Mouse (Mus musculus): ENCODE measurements around the gene Myo1a.

Gene Myo1a

DNA sequence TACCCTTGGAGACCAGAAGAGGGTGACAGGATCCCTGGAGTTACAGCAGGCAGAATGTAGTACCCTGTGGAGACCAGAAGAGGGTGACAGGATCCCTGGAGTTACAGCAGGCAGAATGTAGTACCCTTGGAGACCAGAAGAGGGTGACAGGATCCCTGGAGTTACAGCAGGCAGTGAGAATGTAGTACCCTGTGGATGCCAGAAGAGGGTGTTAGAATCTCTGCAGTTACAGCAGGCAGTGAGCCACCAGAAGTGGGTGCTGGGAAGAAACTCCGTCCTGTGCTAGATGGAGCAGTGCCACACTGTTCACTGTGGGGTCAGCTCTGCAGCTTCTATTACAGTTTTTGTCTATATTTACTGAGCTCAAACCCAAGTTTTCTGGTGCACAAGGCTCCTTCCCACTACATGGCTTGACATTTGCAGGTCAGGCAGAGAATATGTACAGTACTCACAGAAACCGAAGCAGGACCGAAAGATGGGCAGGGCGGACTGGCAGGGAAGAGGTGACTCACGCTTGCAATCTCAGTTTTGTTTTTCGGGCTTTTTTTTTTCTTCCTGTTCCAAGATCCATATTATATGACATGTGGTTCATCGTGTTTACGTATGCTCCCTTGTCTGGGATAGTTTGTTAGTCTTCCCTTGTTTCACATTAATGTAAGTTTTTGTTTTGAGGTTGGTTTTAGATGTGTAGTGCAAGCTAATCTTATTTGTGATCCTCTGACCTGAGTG is 30.0 kb upstream of the Myo1a start:
- peak; percentile 83 for DNase-seq (ENCODE audit: low read depth, low spot score)

- no peak for DNase-seq (ENCODE audit: low read depth, low spot score)
Observed at GRCm38 (mm10) chr10:127675859-127676398, 29.0 kb upstream of the Myo1a start.

GRCm38 (mm10) chr10:127676691-127677548 is 28.1 kb upstream of the Myo1a start:
- peak; percentile 98 for DNase-seq (ENCODE audit: low read depth, low spot score)

- peak; percentile 71 for DNase-seq (ENCODE audit: low read depth, low spot score)
Observed at GRCm38 (mm10) chr10:127677591-127678336, 27.2 kb upstream of the Myo1a start.

GRCm38 (mm10) chr10:127679208-127679607 is 25.8 kb upstream of the Myo1a start:
- DNase-seq (ENCODE audit: low read depth, low spot score), result no peak

GRCm38 (mm10) chr10:127679881-127680280 is 25.1 kb upstream of the Myo1a start:
- no peak for DNase-seq (ENCODE audit: low read depth, low spot score)

GRCm38 (mm10) chr10:127682886-127683285 is 22.1 kb upstream of the Myo1a start:
- no peak for DNase-seq (ENCODE audit: low read depth, low spot score)

- DNase-seq (ENCODE audit: low read depth, low spot score), result no peak
Observed at GRCm38 (mm10) chr10:127691053-127691452, 13.9 kb upstream of the Myo1a start.

GRCm38 (mm10) chr10:127694636-127695035 is 10.3 kb upstream of the Myo1a start:
- DNase-seq (ENCODE audit: low read depth, low spot score), result no peak

GRCm38 (mm10) chr10:127695775-127696174 is 9.2 kb upstream of the Myo1a start:
- no peak for DNase-seq (ENCODE audit: low read depth, low spot score)

DNA sequence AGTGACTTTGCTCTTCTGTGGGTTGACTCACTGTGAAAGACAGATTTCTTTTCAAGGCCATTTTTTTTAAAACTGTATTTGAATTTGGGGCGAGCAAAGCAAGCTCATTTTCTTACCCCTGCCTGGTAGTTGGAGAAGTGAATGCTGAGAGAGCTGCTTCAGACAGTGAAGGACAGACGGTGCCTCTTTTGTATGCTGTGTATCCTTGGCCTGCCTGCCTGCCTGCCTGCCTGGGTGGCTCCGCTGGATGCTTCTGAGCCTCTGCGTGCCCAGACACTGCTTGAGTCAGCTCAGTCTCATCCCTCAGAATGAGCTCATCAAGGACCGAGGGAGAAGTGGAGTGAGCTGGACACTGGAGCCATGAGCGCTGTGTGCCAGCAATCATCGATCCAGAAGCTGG is 6.0 kb upstream of the Myo1a start:
- no peak for DNase-seq (ENCODE audit: low read depth, low spot score)

GRCm38 (mm10) chr10:127703299-127703698 is 1.7 kb upstream of the Myo1a start:
- DNase-seq (ENCODE audit: low read depth, low spot score), result no peak

DNA sequence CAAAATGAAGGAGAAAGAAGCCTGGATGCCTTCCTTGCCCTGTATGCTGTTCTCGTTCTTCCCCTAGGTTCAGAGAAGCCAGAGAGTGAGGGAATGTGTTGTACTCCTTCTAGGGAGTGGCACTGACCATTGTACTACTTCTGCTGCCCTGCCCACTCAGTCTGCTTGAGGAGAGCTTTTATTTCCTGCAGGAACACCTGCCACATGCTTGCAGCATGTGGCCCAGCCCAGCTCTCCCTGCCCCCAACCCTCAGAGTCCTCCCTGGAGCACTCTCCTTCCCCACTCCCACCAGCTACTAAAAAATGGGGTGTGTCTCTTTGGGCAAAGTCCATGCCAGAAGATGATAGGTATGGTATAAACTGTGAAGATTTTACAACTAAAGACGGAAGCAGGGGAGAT is 677 bp upstream of the Myo1a start:
- no peak for DNase-seq (ENCODE audit: low read depth, low spot score)

- no peak for DNase-seq (ENCODE audit: low read depth, low spot score)
Observed at GRCm38 (mm10) chr10:127705783-127706182, 813 bp downstream of the Myo1a start.

- no peak for DNase-seq (ENCODE audit: low read depth, low spot score)
Observed at GRCm38 (mm10) chr10:127707721-127708120, 2.8 kb downstream of the Myo1a start.

DNA sequence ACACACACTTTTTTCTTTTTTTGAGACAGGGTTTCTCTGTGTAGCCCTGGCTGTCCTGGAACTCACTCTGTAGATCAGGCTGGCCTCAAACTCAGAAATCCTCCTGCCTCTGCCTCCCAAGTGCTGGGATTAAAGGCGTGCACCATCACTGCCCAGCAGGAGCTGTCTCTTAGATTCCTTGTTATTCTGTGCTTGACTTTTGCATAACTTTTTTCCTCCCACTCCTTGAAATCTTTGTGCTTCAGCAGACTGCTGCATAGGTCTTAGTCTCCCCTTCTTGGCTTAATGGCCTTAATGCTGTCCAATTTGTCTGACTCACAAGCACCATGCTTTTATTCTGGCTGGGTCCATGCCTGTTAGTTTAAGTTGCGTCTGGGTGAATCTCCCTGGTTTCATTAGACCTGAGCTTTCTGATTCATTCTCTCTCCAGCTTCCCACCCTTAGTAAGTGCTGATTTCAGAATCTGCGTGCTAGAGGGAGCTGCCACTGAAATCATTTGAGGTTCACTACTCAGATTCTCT is 3.9 kb downstream of the Myo1a start:
- DNase-seq (ENCODE audit: low read depth, low spot score), result no peak

DNA sequence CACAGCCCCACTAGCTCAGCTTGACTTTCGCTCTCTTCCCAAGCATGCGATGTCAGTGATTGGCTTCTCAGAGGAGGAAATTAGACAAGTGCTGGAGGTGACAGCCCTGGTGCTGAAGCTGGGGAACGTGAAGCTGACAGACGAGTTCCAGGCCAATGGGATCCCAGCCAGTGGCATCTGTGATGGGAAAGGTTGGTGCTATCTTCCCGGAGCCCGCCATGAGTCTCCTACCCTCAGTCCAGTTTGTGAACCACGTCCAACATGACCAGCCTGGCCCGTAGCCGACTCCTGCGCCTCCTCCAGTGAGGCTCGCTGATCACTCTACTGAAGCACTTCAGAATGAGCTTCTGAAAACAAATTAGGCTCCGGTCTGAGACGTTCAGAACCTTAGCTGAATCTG is 5.4 kb downstream of the Myo1a start:
- DNase-seq (ENCODE audit: low read depth, low spot score), result no peak

DNA sequence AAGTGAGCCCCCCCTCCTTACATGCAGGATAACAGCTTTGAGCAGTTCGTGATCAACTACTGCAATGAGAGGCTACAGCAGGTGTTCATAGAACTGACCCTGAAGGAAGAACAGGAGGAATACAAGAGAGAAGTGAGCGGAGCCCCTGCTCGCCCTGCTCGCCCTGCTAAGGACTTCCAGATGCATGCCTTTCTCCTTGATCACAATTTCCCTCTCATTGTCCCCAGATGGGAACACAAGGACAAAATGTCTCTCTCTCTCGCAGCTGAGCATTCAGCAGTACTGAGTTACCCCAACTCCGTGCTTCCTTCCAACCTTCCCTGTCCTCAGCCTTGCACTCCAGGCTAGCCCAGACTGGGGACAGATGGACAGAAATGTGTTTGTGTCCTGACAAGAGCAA is 7.8 kb downstream of the Myo1a start:
- peak; percentile 64 for DNase-seq (ENCODE audit: low read depth, low spot score)

GRCm38 (mm10) chr10:127721671-127722418 is 16.9 kb downstream of the Myo1a start:
- DNase-seq (ENCODE audit: low read depth, low spot score), result no peak

GRCm38 (mm10) chr10:127724178-127724577 is 19.2 kb downstream of the Myo1a start, which contains the start of gene Tac2:
TSS of gene Tac2 (plus strand) at chr10:127724478.
- no peak for DNase-seq (ENCODE audit: low read depth, low spot score)

GRCm38 (mm10) chr10:127725136-127725535 is 20.2 kb downstream of the Myo1a start:
- no peak for DNase-seq (ENCODE audit: low read depth, low spot score)

Measured in forelimb bud, embryonic 11.5 days (tissue).